Mouse (Mus musculus): ENCODE measurements around the gene M1ap.

DNA sequence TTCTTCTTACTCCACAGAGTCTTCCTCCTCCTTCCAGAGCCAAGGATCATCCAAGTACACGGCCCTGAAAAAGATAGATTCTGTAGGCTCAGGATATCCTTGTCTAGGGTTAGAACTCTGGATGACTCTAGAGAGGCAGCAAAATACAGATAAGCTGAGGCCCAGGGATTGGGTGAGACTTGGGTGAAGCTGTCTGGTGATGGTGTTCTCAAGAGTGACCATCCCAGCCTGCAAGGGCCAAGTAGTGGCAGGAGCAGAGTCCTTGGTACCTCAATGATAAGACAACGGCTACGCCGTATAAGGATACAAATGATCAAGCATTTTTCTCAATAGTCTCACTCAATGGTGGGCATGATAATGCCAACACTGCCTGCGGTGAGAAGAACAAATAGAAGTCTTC, 57.1 kb downstream of the M1ap start:
- TF ChIP-seq POLR2A (IDR thresholded peaks at IDR 0.05; ENCODE audit: control insufficient read depth in 1 of 2, insufficient read depth in 1 of 2, low read depth in 1 of 2, low read length in 2 of 2, poor library complexity in 1 of 2) = no peak
- TF ChIP-seq ZKSCAN1 (IDR thresholded peaks at IDR 0.05; ENCODE audit: low read depth, low read length) = no peak
- TF ChIP-seq CTCF (IDR thresholded peaks at IDR 0.05 in 2 of 3, conservative IDR thresholded peaks at IDR 0.05 in 1 of 3; ENCODE audit: control insufficient read depth in 1 of 3, insufficient read depth in 1 of 3, low read depth in 2 of 3, low read length in 3 of 3, poor library complexity in 1 of 3, severe bottlenecking in 1 of 3) = no peak
- TF ChIP-seq TAL1 (IDR thresholded peaks at IDR 0.05; ENCODE audit: low read length) = no peak
- TF ChIP-seq EP300 (IDR thresholded peaks at IDR 0.05; ENCODE audit: low read depth in 1 of 2, low read length in 2 of 2) = no peak
- no peak for TF ChIP-seq RAD21 (IDR thresholded peaks at IDR 0.05; ENCODE audit: low read depth, low read length)
- TF ChIP-seq BHLHE40 (IDR thresholded peaks at IDR 0.05; ENCODE audit: borderline replicate concordance, low read depth, low read length) = no peak
- no peak for TF ChIP-seq TCF12 (IDR thresholded peaks at IDR 0.05; ENCODE audit: low read depth, low read length)

All from MEL (cell line).